Mouse (Mus musculus) kidney, embryonic 16.5 days (tissue): Measurements from ENCODE around the gene Cdr2l. TPM values are rescaled to one million over a fixed set of nuclear protein-coding genes. Genes with fewer than 3 reads are reported as not detected.

Experiments
- ATAC-seq: fragments of 200-750 bp; cut with Nextera tagmentation; 2 replicates; pipeline ENCODE4 v1.8.0; 2017; ENCODE audit warnings: moderate TSS enrichment; ENCODE audit not compliant: low FRiP score, low TSS enrichment
- H3K27ac ChIP-seq: fragments of 300-500 bp; sonication (generic); 2 replicates; pipeline ENCODE4 v1.5.1; 2014; ENCODE audit warnings: low read length
- H3K27me3 ChIP-seq: fragments of 300-500 bp; sonication (generic); 2 replicates; pipeline ENCODE4 v1.6.1; 2014; ENCODE audit warnings: low read length, control low read depth, mixed read lengths; ENCODE audit not compliant: insufficient read depth
- H3K36me3 ChIP-seq: fragments of 300-500 bp; sonication (generic); 2 replicates; pipeline ENCODE4 v1.6.1; 2014; ENCODE audit warnings: low read length, control low read depth, mixed read lengths; ENCODE audit not compliant: insufficient read depth
- H3K4me1 ChIP-seq: fragments of 300-500 bp; sonication (generic); 2 replicates; pipeline ENCODE4 v1.6.1; 2014; ENCODE audit warnings: low read length, control low read depth, mixed read lengths; ENCODE audit not compliant: insufficient read depth
- H3K4me2 ChIP-seq: fragments of 300-500 bp; sonication (generic); replicated peaks from 2 replicates; pipeline ENCODE4 v1.6.1; 2014; ENCODE audit warnings: low read depth, low read length
- H3K4me3 ChIP-seq: fragments of 300-500 bp; sonication (generic); 2 replicates; pipeline ENCODE4 v1.5.1; 2014; ENCODE audit warnings: mild to moderate bottlenecking, low read length
- H3K9ac ChIP-seq: fragments of 300-500 bp; sonication (generic); replicated peaks from 2 replicates; pipeline ENCODE4 v1.6.1; 2014; ENCODE audit warnings: low read length
- H3K9me3 ChIP-seq: fragments of 300-500 bp; sonication (generic); 2 replicates; pipeline ENCODE4 v1.6.1; 2016; ENCODE audit warnings: low read length, control low read depth
- WGBS: fragments of 180-500 bp; shearing (Covaris S2); extraction: QIAGEN DNeasy Blood & Tissue Kit; methylation state at CpG from one replicate; pipeline ENCODE4 v1.1.7; 2014; 5-methylcytosine and 5-hydroxymethylcytosine counted together
- polyA plus RNA-seq: library from polyadenylated mRNA; unstranded; fragments of >200 nt; fragmentation: Nextera tagmentation; extraction: Ambion mirVana; gene quantifications from 2 replicates; pipeline ENCODE4 v1.2.1, GENCODE M21; 2015

Gene Cdr2l
- polyA plus RNA-seq, 1 experiment from 2014 or later = 7.9 TPM

GRCm38 (mm10) chr11:115400126-115400525 is 18.4 kb downstream of the Cdr2l start:
- H3K4me2 ChIP-seq = no peak overlapping the region
- H3K9ac ChIP-seq = no peak overlapping the region
- no peak overlapping the region for H3K27ac ChIP-seq
- WGBS = 68% methylated on average over 3 of the region's 3 CpGs
- H3K36me3 ChIP-seq = 0 out of 2 replicates have a peak, but pooled peaks cover 4% of the 10 kb centered on the region
- no peak for ATAC-seq
- no peaks in the 10 kb centered on the region for H3K9me3 ChIP-seq
- no peaks in the 10 kb centered on the region for H3K27me3 ChIP-seq
- H3K4me3 ChIP-seq = no peak overlapping the region
- peaks cover 8% of the 10 kb centered on the region for H3K4me1 ChIP-seq

DNA sequence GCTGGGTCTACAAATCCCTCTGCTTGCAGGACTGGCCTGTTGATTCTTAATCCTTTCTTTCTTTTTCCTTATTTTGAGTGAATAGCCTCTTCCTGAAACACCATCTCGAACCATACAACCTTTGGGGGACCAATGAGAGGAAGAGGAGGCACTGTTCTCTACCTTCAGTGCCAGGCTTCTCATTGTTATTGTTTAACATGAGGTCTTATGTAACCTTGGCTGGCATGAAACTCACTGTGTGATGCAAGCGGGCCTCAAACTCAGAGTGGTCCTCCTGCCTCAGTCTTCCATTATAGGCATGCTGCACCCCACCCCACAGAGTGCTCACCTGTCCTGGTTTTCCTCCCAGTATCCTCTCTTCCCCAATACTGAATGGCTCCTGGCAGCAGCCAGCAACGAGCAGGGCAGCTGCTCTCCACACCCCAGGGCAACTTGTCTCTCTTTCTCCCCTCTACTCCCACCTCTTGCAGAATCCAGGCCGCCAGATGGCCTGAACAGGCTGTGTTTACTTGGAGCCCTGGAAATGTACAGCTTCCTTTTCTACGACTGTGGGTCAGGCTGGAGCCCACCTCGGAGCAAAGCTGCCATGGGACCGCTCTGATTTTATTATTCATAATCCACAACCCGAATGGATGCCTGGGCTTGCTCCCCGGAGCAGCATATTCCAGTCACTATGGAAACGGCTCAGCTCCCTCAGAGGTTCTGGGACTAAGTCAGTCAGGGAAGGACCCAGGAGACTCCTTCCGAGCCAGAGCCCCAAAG is 19.1 kb downstream of the Cdr2l start:
- Histone ChIP-seq H3K36me3 (no peaks in the 10 kb centered on the region), H3K27me3 (no peaks in the 10 kb centered on the region), H3K4me2 (no peak overlapping the region), H3K9me3 (no peaks in the 10 kb centered on the region), H3K27ac (no peak overlapping the region), H3K4me1 (peaks cover 8% of the 10 kb centered on the region), H3K9ac (no peak overlapping the region), H3K4me3 (no peak overlapping the region)
- ATAC-seq = no peak
- 50% methylated on average over 11 of the region's 11 CpGs for WGBS

- 4% methylated on average over 50 of the region's 50 CpGs for WGBS
- Histone ChIP-seq H3K4me2 (peak within 1 kb of the TSS; percentile 66), H3K27me3 (no peaks in the 10 kb centered on the region), H3K9me3 (no peaks in the 10 kb centered on the region), H3K27ac (peak within 1 kb of the TSS; percentile 82), H3K9ac (peak within 1 kb of the TSS; percentile 93), H3K4me3 (peak within 1 kb of the TSS; percentile 81), H3K4me1 (peaks cover 8% of the 10 kb centered on the region), H3K36me3 (peaks cover 16% of the 10 kb centered on the region; the same call in 1 of the 2 replicates)
- ATAC-seq = peak; percentile 90
Measured at GRCm38 (mm10) chr11:115403338-115404124, 21.8 kb downstream of the Cdr2l start, which contains the start of gene Mrpl58. Gene Mrpl58, plus strand, starts transcription at chr11:115403752.

DNA sequence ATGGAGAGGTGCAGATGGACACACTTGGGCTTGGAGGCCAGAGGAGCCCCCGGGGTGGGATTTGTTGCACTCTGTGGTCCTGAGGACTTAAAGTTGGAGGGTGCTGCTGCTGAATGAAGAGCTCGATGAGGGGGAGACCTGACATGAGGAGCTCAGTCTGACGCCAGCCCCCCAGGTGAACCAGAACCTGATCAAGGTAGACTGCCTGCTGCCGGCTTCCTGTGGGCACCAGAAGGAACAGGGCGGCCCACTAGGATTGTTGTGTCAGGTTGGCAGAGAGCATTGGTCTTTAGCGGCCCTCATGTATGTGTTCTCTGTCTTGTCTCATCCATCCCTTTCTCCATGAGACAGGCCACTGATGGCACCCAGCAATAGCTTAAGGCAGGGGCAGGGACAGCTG is 24.0 kb downstream of the Cdr2l start:
- no peak overlapping the region for H3K9ac ChIP-seq
- no peak overlapping the region for H3K4me3 ChIP-seq
- peaks cover 8% of the 10 kb centered on the region for H3K4me1 ChIP-seq
- no peak overlapping the region for H3K4me2 ChIP-seq
- H3K27me3 ChIP-seq = no peaks in the 10 kb centered on the region
- peaks cover 36% of the 10 kb centered on the region for H3K36me3 ChIP-seq
- no peak overlapping the region for H3K27ac ChIP-seq
- WGBS = 92% methylated on average over 6 of the region's 6 CpGs
- no peaks in the 10 kb centered on the region for H3K9me3 ChIP-seq
- ATAC-seq = no peak

DNA sequence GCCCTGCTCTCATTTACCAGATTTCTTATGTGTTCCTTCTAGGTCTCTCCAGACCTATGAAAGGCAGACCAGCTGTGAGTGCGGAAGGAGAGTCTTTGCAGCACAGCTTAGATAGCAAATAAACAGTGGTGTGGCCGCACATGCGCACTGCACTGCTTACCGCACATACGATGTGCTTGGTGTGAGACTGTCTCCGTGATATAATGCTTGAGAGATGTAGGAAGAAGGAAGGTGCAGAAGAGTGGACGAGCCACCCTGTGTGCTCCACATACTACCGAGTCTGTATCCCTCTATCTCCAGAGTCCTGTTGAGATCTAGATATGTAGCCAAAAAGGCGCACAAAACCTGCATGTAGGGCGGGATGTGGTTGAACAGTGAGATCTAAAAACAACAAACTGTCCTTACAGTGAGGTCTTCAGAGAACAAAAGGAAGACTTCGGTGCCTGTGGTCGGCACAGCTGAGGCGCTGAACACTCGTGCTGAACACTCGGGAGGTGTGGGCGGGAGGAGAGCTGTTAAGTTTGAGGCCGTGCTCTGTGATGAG is 25.2 kb downstream of the Cdr2l start:
- ATAC-seq = no peak
- Histone ChIP-seq H3K4me1 (peaks cover 17% of the 10 kb centered on the region), H3K4me3 (no peak overlapping the region), H3K9ac (no peak overlapping the region), H3K27ac (no peak overlapping the region), H3K4me2 (no peak overlapping the region), H3K9me3 (no peaks in the 10 kb centered on the region), H3K27me3 (no peaks in the 10 kb centered on the region), H3K36me3 (peaks cover 44% of the 10 kb centered on the region)
- 93% methylated on average over 17 of the region's 17 CpGs for WGBS

DNA sequence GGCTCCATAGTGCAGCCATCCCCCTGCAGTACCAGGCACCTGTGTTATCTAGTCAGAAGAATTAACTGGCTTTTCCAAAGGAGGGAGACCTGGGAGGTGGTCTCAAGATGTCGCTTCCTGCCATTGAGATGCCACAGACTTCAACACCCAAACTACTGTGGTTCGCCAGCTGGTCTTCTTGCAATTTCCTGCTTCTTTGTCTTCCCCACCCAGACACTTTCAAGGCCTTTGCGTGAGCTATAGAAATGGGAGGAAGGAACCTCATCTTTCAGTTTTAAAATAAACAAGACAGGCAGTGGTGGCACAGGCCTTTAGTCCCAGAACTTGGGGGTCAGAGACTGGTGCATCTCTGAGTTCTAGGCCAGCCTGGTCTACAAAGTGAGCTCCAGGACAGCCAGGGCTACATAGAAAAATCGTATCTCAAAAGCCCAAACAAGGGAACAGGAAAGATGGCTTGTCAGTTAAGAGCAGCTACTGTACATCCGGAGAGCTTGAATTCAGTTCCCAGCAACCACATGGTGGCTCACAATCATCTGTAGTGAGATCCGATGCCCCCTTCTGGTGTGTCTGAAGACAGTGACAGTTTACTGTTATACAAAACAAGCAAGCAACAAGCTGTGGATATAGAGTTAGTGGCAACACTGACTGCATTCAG is 26.7 kb downstream of the Cdr2l start:
- Histone ChIP-seq H3K4me3 (no peak overlapping the region), H3K27me3 (no peaks in the 10 kb centered on the region), H3K4me1 (peaks cover 21% of the 10 kb centered on the region), H3K9me3 (no peaks in the 10 kb centered on the region), H3K36me3 (peaks cover 44% of the 10 kb centered on the region), H3K4me2 (no peak overlapping the region), H3K27ac (peak overlapping the region; percentile 23; the same call in 1 of the 2 replicates), H3K9ac (no peak overlapping the region)
- ATAC-seq = no peak
- 85% methylated on average over 6 of the region's 6 CpGs for WGBS

DNA sequence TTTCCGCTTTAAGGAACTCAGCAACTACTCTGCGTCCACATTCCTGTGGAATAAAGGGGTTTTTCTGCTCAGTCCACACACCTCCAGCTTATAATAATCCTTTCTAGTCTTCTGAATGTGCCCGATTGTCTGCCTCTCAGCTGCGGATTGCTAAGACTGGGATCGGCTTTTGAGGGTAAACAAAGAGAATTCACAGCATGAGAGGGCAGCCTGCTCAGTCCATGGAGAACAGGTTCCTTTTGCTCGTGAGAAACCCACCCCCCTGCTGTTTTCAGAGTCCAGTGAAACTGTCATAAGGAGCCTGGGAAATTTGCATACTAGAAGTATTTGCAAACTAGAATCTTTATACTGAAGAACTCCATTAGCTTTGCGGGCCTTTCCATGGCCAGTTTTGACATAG is 27.8 kb downstream of the Cdr2l start:
- no peak overlapping the region for H3K9ac ChIP-seq
- H3K27ac ChIP-seq = no peak overlapping the region
- H3K36me3 ChIP-seq = peaks cover 44% of the 10 kb centered on the region
- H3K4me1 ChIP-seq = peaks cover 21% of the 10 kb centered on the region
- ATAC-seq = no peak
- H3K4me3 ChIP-seq = no peak overlapping the region
- H3K27me3 ChIP-seq = no peaks in the 10 kb centered on the region
- WGBS = 93% methylated on average over 7 of the region's 7 CpGs
- no peaks in the 10 kb centered on the region for H3K9me3 ChIP-seq
- no peak overlapping the region for H3K4me2 ChIP-seq

GRCm38 (mm10) chr11:115419531-115420237 is 38.0 kb downstream of the Cdr2l start, which contains the start of the genes Atp5h and Kctd2:
Gene Atp5h, minus strand, starts transcription at chr11:115419962.
Gene Kctd2, plus strand, starts transcription at chr11:115420128.
- no peaks in the 10 kb centered on the region for H3K27me3 ChIP-seq
- H3K4me1 ChIP-seq = peaks cover 29% of the 10 kb centered on the region
- peak within 1 kb of the TSS; percentile 84 for H3K27ac ChIP-seq
- peak within 1 kb of the TSS; percentile 83 for H3K4me2 ChIP-seq
- WGBS = under 1% methylated on average over 52 of the region's 56 CpGs
- peak within 1 kb of the TSS; percentile 92 for H3K9ac ChIP-seq
- H3K4me3 ChIP-seq = peak within 1 kb of the TSS; percentile 98
- no peaks in the 10 kb centered on the region for H3K9me3 ChIP-seq
- peaks cover 40% of the 10 kb centered on the region for H3K36me3 ChIP-seq
- ATAC-seq = peak; percentile 98
